Mouse (Mus musculus): ENCODE measurements around the gene Vasp. TPM values are rescaled to one million over a fixed set of nuclear protein-coding genes. Genes with fewer than 3 reads are reported as not detected.

Gene Vasp
- polyA plus RNA-seq, 1 experiment from 2014 or later, result 32.8 TPM

- peak within 1 kb of the TSS; percentile 88 for H3K4me2 ChIP-seq (ENCODE audit: low read depth, low read length)
- no peaks in the 10 kb centered on the region; the same call in 1 of the 2 replicates for H3K36me3 ChIP-seq (ENCODE audit: control insufficient read depth, insufficient read depth)
- H3K4me1 ChIP-seq (ENCODE audit: control insufficient read depth, low read depth, low read length), result peaks cover 52% of the 10 kb centered on the region
- H3K9ac ChIP-seq (ENCODE audit: low read depth, low read length), result peak within 1 kb of the TSS; percentile 85
- peak within 1 kb of the TSS; percentile 77 for H3K4me3 ChIP-seq (ENCODE audit: low read depth, low read length)
- peak; percentile 86 for ATAC-seq (ENCODE audit: low read depth)
- peak within 1 kb of the TSS; percentile 100 for H3K27ac ChIP-seq (ENCODE audit: low read length)
- H3K9me3 ChIP-seq (replicated peaks; ENCODE audit: control insufficient read depth, low read length), result no peaks in the 10 kb centered on the region
- no peaks in the 10 kb centered on the region for H3K27me3 ChIP-seq (ENCODE audit: control insufficient read depth, insufficient read depth, low read depth, low read length)
- under 1% methylated on average over 88 of the region's 91 CpGs for WGBS (ENCODE audit: insufficient replicate concordance)
These were observed 43.5 kb downstream of the Vasp start, which contains the start of gene Opa3 for GRCm38 (mm10) chr7:19227883-19228792. Gene Opa3, plus strand, starts transcription at chr7:19228334.

GRCm38 (mm10) chr7:19226817-19227797 is 44.5 kb downstream of the Vasp start:
- H3K27ac ChIP-seq (ENCODE audit: low read length), result peak overlapping the region; percentile 100
- H3K27me3 ChIP-seq (ENCODE audit: control insufficient read depth, insufficient read depth, low read depth, low read length), result no peaks in the 10 kb centered on the region
- H3K36me3 ChIP-seq (ENCODE audit: control insufficient read depth, insufficient read depth), result no peaks in the 10 kb centered on the region; the same call in 1 of the 2 replicates
- H3K4me2 ChIP-seq (ENCODE audit: low read depth, low read length), result peak overlapping the region; percentile 88
- WGBS (ENCODE audit: insufficient replicate concordance), result 12% methylated on average over 20 of the region's 20 CpGs
- peak overlapping the region; percentile 85 for H3K9ac ChIP-seq (ENCODE audit: low read depth, low read length)
- peaks cover 52% of the 10 kb centered on the region for H3K4me1 ChIP-seq (ENCODE audit: control insufficient read depth, low read depth, low read length)
- no peaks in the 10 kb centered on the region for H3K9me3 ChIP-seq (replicated peaks; ENCODE audit: control insufficient read depth, low read length)
- H3K4me3 ChIP-seq (ENCODE audit: low read depth, low read length), result peak overlapping the region; percentile 77
- no peak for ATAC-seq (ENCODE audit: low read depth)

GRCm38 (mm10) chr7:19224933-19225332 is 46.7 kb downstream of the Vasp start:
- Histone ChIP-seq H3K27ac (ENCODE audit: low read length) (peak overlapping the region; percentile 65), H3K4me2 (ENCODE audit: low read depth, low read length) (peak overlapping the region; percentile 41), H3K9me3 (replicated peaks; ENCODE audit: control insufficient read depth, low read length) (no peaks in the 10 kb centered on the region), H3K36me3 (ENCODE audit: control insufficient read depth, insufficient read depth) (no peaks in the 10 kb centered on the region), H3K4me3 (ENCODE audit: low read depth, low read length) (0 out of 2 replicates have a peak overlapping the region, but pooled peaks have one; percentile 7), H3K9ac (ENCODE audit: low read depth, low read length) (peak overlapping the region; percentile 32), H3K27me3 (ENCODE audit: control insufficient read depth, insufficient read depth, low read depth, low read length) (no peaks in the 10 kb centered on the region), H3K4me1 (ENCODE audit: control insufficient read depth, low read depth, low read length) (peaks cover 44% of the 10 kb centered on the region)
- ATAC-seq (ENCODE audit: low read depth), result peak; percentile 9
- WGBS (ENCODE audit: insufficient replicate concordance), result 31% methylated on average over 4 of the region's 4 CpGs

- WGBS (ENCODE audit: insufficient replicate concordance), result 86% methylated on average over 14 of the region's 14 CpGs
- no peak for ATAC-seq (ENCODE audit: low read depth)
- H3K9ac ChIP-seq (ENCODE audit: low read depth, low read length), result no peak overlapping the region
- H3K4me3 ChIP-seq (ENCODE audit: low read depth, low read length), result no peak overlapping the region
- H3K9me3 ChIP-seq (replicated peaks; ENCODE audit: control insufficient read depth, low read length), result no peaks in the 10 kb centered on the region
- H3K36me3 ChIP-seq (ENCODE audit: control insufficient read depth, insufficient read depth), result no peaks in the 10 kb centered on the region
- H3K27ac ChIP-seq (ENCODE audit: low read length), result no peak overlapping the region
- peaks cover 36% of the 10 kb centered on the region for H3K4me1 ChIP-seq (ENCODE audit: control insufficient read depth, low read depth, low read length)
- H3K27me3 ChIP-seq (ENCODE audit: control insufficient read depth, insufficient read depth, low read depth, low read length), result 0 out of 2 replicates have a peak, but pooled peaks cover 4% of the 10 kb centered on the region
- no peak overlapping the region for H3K4me2 ChIP-seq (ENCODE audit: low read depth, low read length)
These were observed 48.7 kb downstream of the Vasp start for GRCm38 (mm10) chr7:19222875-19223274.

GRCm38 (mm10) chr7:19222189-19222588 is 49.4 kb downstream of the Vasp start:
- H3K27me3 ChIP-seq (ENCODE audit: control insufficient read depth, insufficient read depth, low read depth, low read length), result 0 out of 2 replicates have a peak, but pooled peaks cover 4% of the 10 kb centered on the region
- no peak overlapping the region for H3K27ac ChIP-seq (ENCODE audit: low read length)
- no peak overlapping the region for H3K9ac ChIP-seq (ENCODE audit: low read depth, low read length)
- peaks cover 36% of the 10 kb centered on the region for H3K4me1 ChIP-seq (ENCODE audit: control insufficient read depth, low read depth, low read length)
- no peak overlapping the region for H3K4me3 ChIP-seq (ENCODE audit: low read depth, low read length)
- no peak overlapping the region for H3K4me2 ChIP-seq (ENCODE audit: low read depth, low read length)
- no peaks in the 10 kb centered on the region for H3K36me3 ChIP-seq (ENCODE audit: control insufficient read depth, insufficient read depth)
- no peak for ATAC-seq (ENCODE audit: low read depth)
- 87% methylated on average over 16 of the region's 16 CpGs for WGBS (ENCODE audit: insufficient replicate concordance)
- H3K9me3 ChIP-seq (replicated peaks; ENCODE audit: control insufficient read depth, low read length), result no peaks in the 10 kb centered on the region

- Histone ChIP-seq H3K9me3 (replicated peaks; ENCODE audit: control insufficient read depth, low read length) (no peaks in the 10 kb centered on the region), H3K4me2 (ENCODE audit: low read depth, low read length) (no peak overlapping the region), H3K4me1 (ENCODE audit: control insufficient read depth, low read depth, low read length) (peaks cover 17% of the 10 kb centered on the region), H3K27me3 (ENCODE audit: control insufficient read depth, insufficient read depth, low read depth, low read length) (peaks cover 8% of the 10 kb centered on the region; the same call in 1 of the 2 replicates), H3K36me3 (ENCODE audit: control insufficient read depth, insufficient read depth) (no peaks in the 10 kb centered on the region), H3K4me3 (ENCODE audit: low read depth, low read length) (no peak overlapping the region), H3K9ac (ENCODE audit: low read depth, low read length) (no peak overlapping the region), H3K27ac (ENCODE audit: low read length) (no peak overlapping the region)
- 66% methylated on average over 3 of the region's 3 CpGs for WGBS (ENCODE audit: insufficient replicate concordance)
- no peak for ATAC-seq (ENCODE audit: low read depth)
These were observed 51.6 kb downstream of the Vasp start for GRCm38 (mm10) chr7:19220061-19220460.

GRCm38 (mm10) chr7:19217944-19218343 is 53.7 kb downstream of the Vasp start:
- no peak overlapping the region for H3K4me3 ChIP-seq (ENCODE audit: low read depth, low read length)
- H3K27me3 ChIP-seq (ENCODE audit: control insufficient read depth, insufficient read depth, low read depth, low read length), result peaks cover 19% of the 10 kb centered on the region
- no peak overlapping the region for H3K4me2 ChIP-seq (ENCODE audit: low read depth, low read length)
- H3K27ac ChIP-seq (ENCODE audit: low read length), result no peak overlapping the region
- no peaks in the 10 kb centered on the region for H3K36me3 ChIP-seq (ENCODE audit: control insufficient read depth, insufficient read depth)
- 11% methylated on average over 2 of the region's 3 CpGs for WGBS (ENCODE audit: insufficient replicate concordance)
- peak; percentile 40 for ATAC-seq (ENCODE audit: low read depth)
- H3K9ac ChIP-seq (ENCODE audit: low read depth, low read length), result no peak overlapping the region
- H3K9me3 ChIP-seq (replicated peaks; ENCODE audit: control insufficient read depth, low read length), result no peaks in the 10 kb centered on the region
- no peaks in the 10 kb centered on the region for H3K4me1 ChIP-seq (ENCODE audit: control insufficient read depth, low read depth, low read length)

GRCm38 (mm10) chr7:19217492-19217891 is 54.1 kb downstream of the Vasp start:
- Histone ChIP-seq H3K4me1 (ENCODE audit: control insufficient read depth, low read depth, low read length) (no peaks in the 10 kb centered on the region), H3K9ac (ENCODE audit: low read depth, low read length) (no peak overlapping the region), H3K27me3 (ENCODE audit: control insufficient read depth, insufficient read depth, low read depth, low read length) (peaks cover 23% of the 10 kb centered on the region), H3K36me3 (ENCODE audit: control insufficient read depth, insufficient read depth) (no peaks in the 10 kb centered on the region), H3K4me2 (ENCODE audit: low read depth, low read length) (no peak overlapping the region), H3K9me3 (replicated peaks; ENCODE audit: control insufficient read depth, low read length) (no peaks in the 10 kb centered on the region), H3K4me3 (ENCODE audit: low read depth, low read length) (no peak overlapping the region), H3K27ac (ENCODE audit: low read length) (no peak overlapping the region)
- whole genome bisulfite sequencing (ENCODE audit: insufficient replicate concordance), result 25% methylated on average over 5 of the region's 5 CpGs
- no peak for ATAC-seq (ENCODE audit: low read depth)

Data from liver, embryonic 16.5 days (tissue).